32 mouse cellular contexts compared by ENCODE assay signal in genomic region chr8:92610487-92611059, GRCm38 (mm10).
A peak's percentile ranks its signal among the peaks of the same experiment; 100 is the strongest.
DNase-seq lines count a peak whose midpoint lies in the region; ATAC-seq and TF ChIP-seq lines count a peak whose summit lies in the region.
"Had no signal": no experiment of that assay in that cellular context is flagged by ENCODE, and none has a peak within 500 bp of the region (broad histone marks: within the 10 kb centered on the region; RNA-seq: fewer than 3 reads in every experiment).

No protein-coding gene starts in this region.

- no peak for TF ChIP-seq POLR2A in brain, embryonic 14.5 days (IDR thresholded peaks at IDR 0.05; ENCODE audit: borderline replicate concordance, extremely low read depth, insufficient read depth, insufficient read length, poor library complexity, severe bottlenecking)

- TF ChIP-seq CTCF in brain, embryonic 14.5 days (IDR thresholded peaks at IDR 0.05; ENCODE audit: borderline replicate concordance, extremely low read depth, insufficient read depth, insufficient read length): no peak
- no peak for TF ChIP-seq CTCF in intestine, postnatal 0 days (IDR thresholded peaks at IDR 0.05; ENCODE audit: low read depth)

- peak; percentile 17 for DNase-seq in embryo, embryonic 11 days
- no peak for DNase-seq in embryo, embryonic 9.5 days (ENCODE audit: extremely low spot score)
- no peak for DNase-seq in heart, postnatal 14 days
- no peak for DNase-seq in heart, postnatal 36 days
- peak; percentile 3 for DNase-seq in brain, embryonic 14.5 days (ENCODE audit: low read depth)
- DNase-seq: adrenal gland, adult 2 months; adrenal gland, postnatal 36 days; cerebellum, adult 2 months; cerebellum, postnatal 14 days; gastrocnemius, postnatal 10 days; kidney, adult 2 months; kidney, postnatal 36 days; liver, embryonic 13.5 days; lung, adult 2 months; lung, postnatal 14 days; right cerebral cortex, adult 18-20 months; spleen, adult 18-20 months; thymus, adult 2 months; thymus, postnatal 36 days had no signal

- H3K36me3 ChIP-seq in heart, embryonic 11.5 days (ENCODE audit: control insufficient read depth, insufficient read depth, low read length): no peaks in the 10 kb centered on the region
- no peaks in the 10 kb centered on the region for H3K36me3 ChIP-seq in heart, embryonic 16.5 days (ENCODE audit: control insufficient read depth, insufficient read depth)
- H3K36me3 ChIP-seq in intestine, postnatal 0 days (ENCODE audit: control insufficient read depth, insufficient read depth): no peaks in the 10 kb centered on the region
- H3K36me3 ChIP-seq: hindbrain, embryonic 10.5 days; limb, embryonic 12.5 days; liver, embryonic 13.5 days; midbrain, embryonic 12.5 days; neural tube, embryonic 12.5 days had no signal

- H3K9ac ChIP-seq in heart, embryonic 11.5 days (ENCODE audit: low read depth, low read length): no peak overlapping the region
- H3K9ac ChIP-seq in heart, embryonic 16.5 days (ENCODE audit: low read length): no peak overlapping the region
- no peak overlapping the region for H3K9ac ChIP-seq in intestine, postnatal 0 days (ENCODE audit: low read depth, low read length)
- H3K9ac ChIP-seq: limb, embryonic 12.5 days; liver, embryonic 13.5 days; midbrain, embryonic 12.5 days; neural tube, embryonic 12.5 days had no signal

- 34% methylated on average over 6 of the region's 6 CpGs for WGBS in heart, embryonic 11.5 days (ENCODE audit: insufficient replicate concordance)
- 50% methylated on average over 6 of the region's 6 CpGs for WGBS in heart, embryonic 16.5 days
- WGBS in intestine, postnatal 0 days: 51% methylated on average over 6 of the region's 6 CpGs

- H3K4me3 ChIP-seq in heart, embryonic 11.5 days (ENCODE audit: low read depth, low read length): no peak overlapping the region
- H3K4me3 ChIP-seq in heart, embryonic 16.5 days (ENCODE audit: low read length): no peak overlapping the region
- no peak overlapping the region for H3K4me3 ChIP-seq in intestine, postnatal 0 days (ENCODE audit: low read depth, low read length)
- H3K4me3 ChIP-seq: hindbrain, embryonic 10.5 days; layer of hippocampus, adult 2 months; left cerebral cortex, adult 2 months; limb, embryonic 12.5 days; liver, embryonic 13.5 days; midbrain, embryonic 12.5 days; myocyte; neural tube, embryonic 12.5 days had no signal

- peaks cover 2% of the 10 kb centered on the region; the same call in 1 of the 2 replicates for H3K27me3 ChIP-seq in heart, embryonic 11.5 days (ENCODE audit: control insufficient read depth, insufficient read depth, low read length)
- no peaks in the 10 kb centered on the region for H3K27me3 ChIP-seq in heart, embryonic 16.5 days (ENCODE audit: control insufficient read depth, insufficient read depth, low read length)
- H3K27me3 ChIP-seq in intestine, postnatal 0 days (replicated peaks; ENCODE audit: control insufficient read depth, insufficient read depth, low read length): no peaks in the 10 kb centered on the region
- H3K27me3 ChIP-seq: CH12.LX; liver, embryonic 13.5 days; neural tube, embryonic 12.5 days had no signal

- H3K4me1 ChIP-seq in heart, embryonic 11.5 days (ENCODE audit: control insufficient read depth, insufficient read depth, low read length): no peaks in the 10 kb centered on the region; the same call in 1 of the 2 replicates
- no peaks in the 10 kb centered on the region for H3K4me1 ChIP-seq in heart, embryonic 16.5 days (ENCODE audit: control insufficient read depth, insufficient read depth, low read length)
- H3K4me1 ChIP-seq in intestine, postnatal 0 days (replicated peaks; ENCODE audit: control insufficient read depth, insufficient read depth, low read length): no peaks in the 10 kb centered on the region
- H3K4me1 ChIP-seq: limb, embryonic 12.5 days; liver, embryonic 13.5 days; midbrain, embryonic 12.5 days; neural tube, embryonic 12.5 days had no signal

- peak; percentile 62 for ATAC-seq in heart, embryonic 11.5 days (replicated peaks; ENCODE audit: insufficient number of reproducible peaks, low FRiP score, low TSS enrichment)
- no peak; the same call in 1 of the 2 replicates for ATAC-seq in heart, embryonic 16.5 days (replicated peaks; ENCODE audit: extremely low read depth, insufficient read depth, low FRiP score)
- ATAC-seq in intestine, postnatal 0 days: no peak
- ATAC-seq: activated CD4-positive, CD25-positive, alpha-beta regulatory T cell, adult 4 months; hindbrain, embryonic 16.5 days had no signal

- H3K4me2 ChIP-seq in heart, embryonic 11.5 days: no peak overlapping the region
- H3K4me2 ChIP-seq in heart, embryonic 16.5 days (ENCODE audit: low read depth, low read length): no peak overlapping the region
- no peak overlapping the region for H3K4me2 ChIP-seq in intestine, postnatal 0 days (replicated peaks; ENCODE audit: low read depth)
- H3K4me2 ChIP-seq: limb, embryonic 12.5 days; liver, embryonic 13.5 days; midbrain, embryonic 12.5 days; neural tube, embryonic 12.5 days had no signal

- intact Hi-C loops in heart, postnatal 14 days (cut with DNase I): no loop called here
- intact Hi-C loops in heart, postnatal 36 days (cut with DNase I): no loop called here

- peak overlapping the region; percentile 74 for H3K27ac ChIP-seq in heart, embryonic 11.5 days (ENCODE audit: low read depth, low read length)
- peak overlapping the region; percentile 24; the same call in 1 of the 2 replicates for H3K27ac ChIP-seq in heart, embryonic 16.5 days (ENCODE audit: low read length)
- H3K27ac ChIP-seq in intestine, postnatal 0 days (ENCODE audit: low read depth, low read length): no peak overlapping the region
- H3K27ac ChIP-seq: hindbrain, embryonic 10.5 days; layer of hippocampus, adult 2 months; left cerebral cortex, adult 2 months; limb, embryonic 12.5 days; liver, embryonic 13.5 days; midbrain, embryonic 12.5 days; neural tube, embryonic 12.5 days had no signal

- no peaks in the 10 kb centered on the region for H3K9me3 ChIP-seq in heart, embryonic 11.5 days (replicated peaks; ENCODE audit: control insufficient read depth, low read length)
- H3K9me3 ChIP-seq in heart, embryonic 16.5 days (replicated peaks; ENCODE audit: control insufficient read depth, low read length): no peaks in the 10 kb centered on the region
- H3K9me3 ChIP-seq in intestine, postnatal 0 days (ENCODE audit: control insufficient read depth): no peaks in the 10 kb centered on the region
- H3K9me3 ChIP-seq: hindbrain, embryonic 10.5 days; limb, embryonic 12.5 days; liver, embryonic 13.5 days; midbrain, embryonic 12.5 days; neural tube, embryonic 12.5 days had no signal

Comparison
In these comparisons a context has a peak if more than half of its experiments do, and no peak if none do; other contexts are left out.
1. DNase-seq: peak in embryo, embryonic 11 days (single experiment) and brain, embryonic 14.5 days (single experiment); none in embryo, embryonic 9.5 days (single experiment), heart, postnatal 14 days (0 of 2) and heart, postnatal 36 days (0 of 2).